Mouse (Mus musculus): ENCODE results near the gene Ckap5. TPM values are rescaled to one million over a fixed set of nuclear protein-coding genes. Genes with fewer than 3 reads are reported as not detected.
A peak's percentile ranks its signal among the peaks of the same experiment; 100 is the strongest.
"Not testable (repeated sequence)": the region's sequence is repeated elsewhere in the genome, so short reads cannot be mapped to it uniquely, and the experiment has no call there.

The Ckap5 gene
- total RNA-seq (2021) = 100 to 1,000 TPM; 119 to 125 TPM

GRCm38 (mm10) chr2:91526294-91527146 is at the start of gene Ckap5:
Ckap5 (plus strand) TSS chr2:91526762.
- peak; percentile 93 for DNase-seq

GRCm38 (mm10) chr2:91476841-91477240 is 49.7 kb upstream of the Ckap5 start:
- DNase-seq = no peak

GRCm38 (mm10) chr2:91480399-91480801 is 46.2 kb upstream of the Ckap5 start:
- no peak for DNase-seq

- peak in 1 of 2 experiments; percentile 52 for DNase-seq
Measured at GRCm38 (mm10) chr2:91480805-91481514, 45.6 kb upstream of the Ckap5 start.

GRCm38 (mm10) chr2:91484698-91485097 is 41.9 kb upstream of the Ckap5 start:
- no peak for DNase-seq

GRCm38 (mm10) chr2:91485256-91485655 is 41.3 kb upstream of the Ckap5 start:
- no peak for DNase-seq

- DNase-seq = not testable (repeated sequence)
Measured at GRCm38 (mm10) chr2:91487295-91487694, 39.3 kb upstream of the Ckap5 start.

- no peak for DNase-seq
Measured at GRCm38 (mm10) chr2:91492071-91492635, 34.4 kb upstream of the Ckap5 start.

- no peak for DNase-seq
Measured at GRCm38 (mm10) chr2:91493981-91494380, 32.6 kb upstream of the Ckap5 start.

GRCm38 (mm10) chr2:91498093-91498719 is 28.4 kb upstream of the Ckap5 start:
- no peak for DNase-seq

- DNase-seq = no peak
Measured at GRCm38 (mm10) chr2:91508076-91508475, 18.5 kb upstream of the Ckap5 start.

GRCm38 (mm10) chr2:91517186-91517585 is 9.4 kb upstream of the Ckap5 start:
- DNase-seq = peak in 1 of 2 experiments; percentile 22

- DNase-seq = peak in 1 of 2 experiments; percentile 26
Measured at GRCm38 (mm10) chr2:91527147-91527486, 555 bp downstream of the Ckap5 start.

- peak; percentile 64 to 73 for DNase-seq
Measured at GRCm38 (mm10) chr2:91537588-91538205, 11.1 kb downstream of the Ckap5 start.

- DNase-seq = no peak
Measured at GRCm38 (mm10) chr2:91568125-91568524, 41.6 kb downstream of the Ckap5 start.

- peak; percentile 6 to 15 for DNase-seq
Measured at GRCm38 (mm10) chr2:91580894-91581293, 54.3 kb downstream of the Ckap5 start.

- no peak for DNase-seq
Measured at GRCm38 (mm10) chr2:91586242-91586641, 59.7 kb downstream of the Ckap5 start.

GRCm38 (mm10) chr2:91600475-91600874 is 73.9 kb downstream of the Ckap5 start:
- DNase-seq = no peak

- DNase-seq = no peak
Measured at GRCm38 (mm10) chr2:91602389-91602788, 75.8 kb downstream of the Ckap5 start.

GRCm38 (mm10) chr2:91609370-91609769 is 82.8 kb downstream of the Ckap5 start:
- DNase-seq = not testable (repeated sequence)

GRCm38 (mm10) chr2:91622356-91622755 is 95.8 kb downstream of the Ckap5 start:
- no peak for DNase-seq

GRCm38 (mm10) chr2:91623366-91623765 is 96.8 kb downstream of the Ckap5 start:
- DNase-seq = not testable (repeated sequence)
